Mouse (Mus musculus) left cerebral cortex, adult 18-20 months (tissue): Measurements from ENCODE around the gene Bin2. TPM values are rescaled to one million over a fixed set of nuclear protein-coding genes. Genes with fewer than 3 reads are reported as not detected.
A peak's percentile ranks its signal among the peaks of the same experiment; 100 is the strongest.

Experiments
- DNase-seq, 2 experiments: peaks; one replicate each; pipeline ENCODE4 v3.0.0; 2021 to 2022; ENCODE audit warnings: low spot score in 2 of 2, mixed read lengths in 1 of 2
- total RNA-seq, 2 experiments: library from RNA; stranded (reverse); gene quantifications; 2 replicates each; pipeline ENCODE4 v1.2.3; 2021

The Bin2 gene
- total RNA-seq, 2 experiments from 2014 or later, result 5.2 to 5.4 TPM

DNA sequence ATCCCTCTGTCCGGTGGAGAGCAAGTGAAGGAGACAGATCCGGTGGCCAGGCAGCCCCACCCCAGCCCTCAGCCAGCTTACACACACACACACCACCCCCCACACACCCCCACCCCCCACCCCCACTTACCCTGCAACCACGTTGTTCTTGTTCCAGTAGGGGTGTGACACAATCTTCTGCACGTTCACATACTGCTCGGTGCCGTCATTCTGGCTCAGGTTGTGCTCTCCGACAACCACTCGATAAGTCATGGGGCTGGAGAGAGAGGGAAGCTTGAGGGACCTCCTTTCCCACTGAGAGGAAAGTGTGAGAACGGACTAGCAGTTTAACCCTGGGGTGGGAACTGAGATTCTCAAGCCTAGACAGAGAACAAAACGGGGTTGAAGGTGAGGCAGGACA, 15.1 kb upstream of the Bin2 start:
- DNase-seq, result no peak

DNA sequence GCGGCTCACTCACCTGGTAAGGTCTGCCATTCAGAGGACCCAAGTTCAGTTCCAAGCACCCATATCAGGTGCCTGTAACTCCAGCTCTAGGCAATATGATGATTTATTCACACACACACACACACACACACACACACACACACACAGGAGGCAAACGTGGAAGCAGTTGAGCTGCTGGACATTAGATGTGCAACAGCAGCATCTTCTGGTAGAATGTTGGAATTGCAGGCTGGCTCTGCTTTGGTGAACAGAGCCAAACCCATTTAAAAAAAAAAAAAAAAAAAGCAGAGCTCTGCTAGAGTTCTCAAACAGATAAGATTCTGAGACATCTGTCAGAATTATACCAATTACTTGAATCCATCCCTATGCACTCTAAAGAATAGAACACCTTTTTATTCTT, 13.7 kb upstream of the Bin2 start:
- peak; percentile 75 to 82 for DNase-seq

DNA sequence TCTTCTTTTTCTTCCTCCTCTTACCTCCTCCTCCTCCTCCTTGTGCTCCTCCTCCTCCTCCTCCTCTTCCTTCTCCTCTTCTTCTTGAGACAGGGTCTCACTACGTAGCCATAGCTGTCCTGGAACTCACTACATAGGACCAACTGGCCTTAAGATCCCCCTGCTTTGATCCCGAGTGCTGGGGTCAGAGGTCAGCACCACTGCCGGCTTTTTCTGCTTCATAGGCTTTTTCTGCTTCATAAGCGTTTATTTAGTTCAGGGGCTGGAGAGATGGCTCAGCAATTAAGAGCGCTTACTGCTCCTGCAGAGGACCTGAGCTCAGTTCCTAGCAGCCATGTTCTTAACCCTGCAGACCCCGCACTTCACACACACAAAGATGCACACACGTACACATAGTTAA, 12.4 kb upstream of the Bin2 start:
- no peak for DNase-seq

DNA sequence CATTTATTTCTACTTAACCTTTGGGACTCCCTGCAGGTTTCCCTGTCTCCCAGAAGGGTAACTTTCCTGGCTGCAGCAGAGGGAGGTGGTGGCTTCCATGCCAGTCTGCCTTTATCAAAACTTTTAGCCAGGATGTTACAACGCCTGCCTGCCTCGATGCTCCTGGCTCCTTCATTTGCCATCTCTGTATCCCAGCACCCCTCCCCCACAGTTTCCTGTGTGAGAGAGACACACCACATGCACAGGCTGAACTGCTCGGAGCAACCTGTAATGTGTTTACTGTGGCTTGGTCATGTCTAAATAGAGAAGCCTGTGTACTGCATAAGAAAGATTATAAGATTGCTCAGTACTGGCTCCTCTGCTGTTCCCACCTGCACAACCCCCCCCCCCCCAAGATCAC, 11.0 kb upstream of the Bin2 start:
- DNase-seq, result no peak

DNA sequence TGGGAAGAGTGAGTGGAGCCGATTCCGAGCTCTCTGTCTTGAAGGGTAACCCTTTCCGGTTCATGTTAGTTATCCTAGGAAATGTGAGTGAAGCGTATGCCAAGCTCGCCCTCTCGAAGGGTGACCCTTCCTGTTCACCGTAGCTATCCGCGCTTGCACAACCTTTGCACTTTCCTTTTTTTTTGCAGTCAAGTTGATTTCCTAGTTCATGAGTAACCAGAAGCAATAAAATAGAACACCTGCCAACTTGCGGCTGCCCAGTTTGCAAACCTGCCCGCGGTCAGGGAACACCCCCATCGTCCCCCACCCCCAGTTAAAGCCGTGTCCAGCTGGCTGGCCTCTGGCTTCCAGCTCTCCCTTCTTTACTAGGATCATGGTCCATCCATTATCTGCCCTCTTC, 9.7 kb upstream of the Bin2 start:
- DNase-seq, result no peak

DNA sequence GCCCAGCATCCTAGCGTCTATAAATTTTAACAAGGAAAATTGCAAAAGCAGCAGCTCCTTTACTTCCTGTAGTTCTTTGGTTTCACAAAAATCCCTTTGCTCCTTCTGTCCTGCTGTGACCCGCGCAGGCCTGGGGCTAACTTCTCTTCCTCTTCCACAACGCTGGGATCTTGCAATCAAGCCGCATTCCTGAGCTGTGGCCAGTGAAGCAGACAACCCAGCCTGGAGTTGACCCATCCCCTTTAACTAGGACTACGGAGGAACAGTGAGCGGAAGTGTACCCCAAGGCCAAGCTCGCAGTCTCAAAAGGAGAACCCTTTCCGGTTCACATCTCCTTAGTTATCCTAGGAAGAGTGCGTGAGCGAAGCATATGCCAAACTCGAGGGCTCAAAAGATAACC, 9.2 kb upstream of the Bin2 start:
- no peak for DNase-seq

DNA sequence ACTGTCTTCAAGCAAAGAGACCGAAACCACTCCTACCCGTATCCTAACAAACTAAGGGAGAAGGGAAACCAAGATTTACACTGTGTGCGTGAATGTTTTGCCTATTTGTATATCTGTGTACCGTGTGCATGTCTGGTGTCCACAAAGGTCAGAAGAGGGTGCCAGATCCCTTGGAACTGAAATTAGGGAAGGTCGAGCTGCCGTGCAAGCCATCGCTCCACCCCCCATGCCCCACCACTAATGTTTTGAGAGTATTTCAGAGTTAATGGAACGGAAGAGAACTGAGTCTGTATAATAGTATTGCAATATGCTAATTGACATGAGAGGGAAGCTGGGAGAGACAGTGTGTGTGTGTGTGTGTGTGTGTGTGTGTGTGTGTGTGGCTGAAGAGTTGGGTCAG, 8.3 kb upstream of the Bin2 start:
- DNase-seq, result no peak

DNA sequence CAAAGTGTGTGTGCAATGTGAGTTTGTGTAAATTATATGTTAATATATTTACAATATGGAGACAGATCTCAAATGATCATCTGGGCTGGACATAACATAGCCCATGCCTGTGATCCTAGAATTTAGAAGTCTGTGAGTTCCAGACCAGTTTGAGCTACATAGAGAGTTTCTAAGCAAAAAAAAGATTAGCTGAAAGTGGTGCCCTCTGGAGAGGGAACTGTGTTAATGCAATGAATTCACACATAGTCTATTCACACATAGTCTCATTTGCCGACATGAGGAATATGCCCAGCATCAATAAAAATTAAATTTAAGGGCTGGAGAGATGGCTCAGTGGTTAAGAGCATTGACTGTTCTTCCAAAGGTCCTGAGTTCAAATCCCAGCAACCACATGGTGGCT, 7.2 kb upstream of the Bin2 start:
- DNase-seq, result no peak

DNA sequence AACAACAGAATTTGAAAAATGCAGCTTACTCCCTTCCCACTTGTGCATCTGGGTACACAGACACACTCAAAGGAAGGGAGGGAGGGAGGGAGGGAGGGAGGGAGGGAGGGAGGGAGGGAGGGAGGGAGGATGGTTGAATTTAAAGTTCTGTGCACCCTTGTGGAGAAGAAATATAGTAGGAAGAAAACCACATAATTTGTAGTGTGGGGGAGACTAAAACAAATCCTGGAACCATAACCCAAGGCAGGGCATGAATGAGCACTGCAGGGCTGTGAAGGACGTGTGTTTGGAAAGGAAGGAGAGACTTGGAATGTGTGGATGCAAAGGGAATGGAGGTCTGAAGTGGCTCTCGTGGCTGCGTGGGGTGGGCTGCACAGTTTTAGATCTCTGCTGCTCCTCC, 6.1 kb upstream of the Bin2 start:
- no peak for DNase-seq

DNA sequence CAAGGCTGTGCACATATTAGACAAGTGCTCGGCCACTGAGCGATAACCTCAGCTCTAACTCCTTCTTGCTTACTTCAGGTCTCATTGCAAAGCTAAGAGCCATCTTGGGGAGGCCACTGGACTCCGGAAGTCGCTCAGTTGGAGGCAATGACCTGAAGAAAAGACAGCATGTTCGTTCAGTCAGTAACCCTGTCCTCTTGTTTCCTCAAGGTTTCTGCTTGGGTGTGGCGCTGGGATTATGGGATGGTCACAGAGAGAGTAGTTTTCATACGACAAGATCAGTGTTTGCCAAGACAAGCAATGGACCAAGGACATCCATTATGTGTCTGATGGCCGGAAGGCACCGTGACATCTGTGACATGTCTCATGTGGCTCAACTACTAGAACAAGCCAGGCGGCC, 5.2 kb upstream of the Bin2 start:
- DNase-seq, result no peak

DNA sequence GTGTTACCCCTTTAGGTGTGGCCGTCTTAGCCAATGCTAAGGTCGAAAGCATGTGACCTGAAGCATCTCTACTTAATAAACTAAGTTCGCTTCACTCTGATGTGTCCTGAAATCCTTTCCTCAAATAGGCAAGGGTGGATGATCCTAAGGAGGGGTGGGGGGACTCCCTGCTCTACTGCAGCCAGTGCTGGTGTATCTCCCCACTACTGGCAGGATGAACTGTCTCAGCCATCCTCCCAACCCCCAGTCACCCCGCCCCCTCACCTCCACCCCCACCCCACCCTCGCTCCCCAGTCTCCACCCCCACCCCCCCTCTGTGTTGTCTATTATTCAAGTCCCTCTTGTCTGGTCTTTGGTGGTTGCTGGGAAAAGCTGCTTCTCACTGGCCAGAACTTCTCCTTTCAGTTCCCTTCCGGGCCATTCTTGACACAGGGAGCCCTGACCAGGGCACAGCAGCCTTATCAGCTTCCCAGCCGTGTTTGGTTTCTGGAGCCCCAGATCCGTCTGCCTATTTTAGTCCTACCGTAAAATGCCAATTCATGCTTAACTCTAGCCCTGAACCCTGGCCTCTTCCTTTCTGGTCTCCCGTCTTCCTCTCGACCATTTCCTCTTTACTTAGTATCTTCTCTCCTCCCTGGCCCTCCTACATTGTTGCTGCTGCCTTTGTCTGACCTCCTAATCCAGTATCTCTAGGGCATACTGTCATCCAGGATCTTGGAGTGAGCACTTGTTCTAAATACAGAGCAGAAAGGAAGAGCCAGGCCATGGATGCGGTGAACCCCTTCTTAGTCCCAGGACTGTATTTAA, 4.4 kb upstream of the Bin2 start:
- no peak for DNase-seq

DNA sequence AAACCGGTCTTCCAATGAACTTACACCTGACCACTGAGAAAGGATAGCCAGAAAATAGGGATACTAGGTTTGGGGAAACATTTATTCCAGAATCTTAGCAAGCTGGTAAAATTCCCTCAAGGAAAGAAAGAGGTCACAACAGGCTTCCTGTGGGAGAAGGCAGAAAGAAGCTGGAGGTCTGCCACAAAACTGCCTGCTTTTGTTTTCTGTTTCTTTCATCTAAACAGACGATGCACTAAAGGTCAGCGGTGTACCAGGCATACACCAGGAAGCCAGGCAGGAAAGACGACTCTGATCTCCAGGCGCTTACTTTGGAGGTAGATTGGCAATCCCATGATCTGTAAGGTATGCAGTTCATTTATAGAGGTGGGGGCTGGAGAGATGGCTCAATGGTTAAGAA, 1.5 kb upstream of the Bin2 start:
- no peak for DNase-seq

DNA sequence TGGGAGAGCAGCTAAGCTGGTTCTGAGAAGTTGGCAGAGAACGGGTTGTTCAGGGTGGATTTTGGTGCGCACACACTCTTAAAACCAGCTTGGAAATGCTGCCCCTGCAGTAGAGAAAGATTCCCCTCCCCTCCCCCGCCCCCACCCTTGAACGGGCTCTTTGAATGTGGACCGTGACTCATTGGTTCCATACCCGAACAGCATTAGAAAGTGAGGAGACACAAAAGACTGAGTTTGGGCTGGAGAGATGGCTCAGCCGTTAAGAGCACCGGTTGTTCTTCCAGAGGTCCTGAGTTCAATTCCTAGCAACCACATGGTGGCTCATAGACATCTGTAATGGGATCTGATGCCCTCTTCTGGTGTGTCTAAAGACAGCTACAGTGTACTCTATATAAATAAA, 651 bp upstream of the Bin2 start:
- no peak for DNase-seq

DNA sequence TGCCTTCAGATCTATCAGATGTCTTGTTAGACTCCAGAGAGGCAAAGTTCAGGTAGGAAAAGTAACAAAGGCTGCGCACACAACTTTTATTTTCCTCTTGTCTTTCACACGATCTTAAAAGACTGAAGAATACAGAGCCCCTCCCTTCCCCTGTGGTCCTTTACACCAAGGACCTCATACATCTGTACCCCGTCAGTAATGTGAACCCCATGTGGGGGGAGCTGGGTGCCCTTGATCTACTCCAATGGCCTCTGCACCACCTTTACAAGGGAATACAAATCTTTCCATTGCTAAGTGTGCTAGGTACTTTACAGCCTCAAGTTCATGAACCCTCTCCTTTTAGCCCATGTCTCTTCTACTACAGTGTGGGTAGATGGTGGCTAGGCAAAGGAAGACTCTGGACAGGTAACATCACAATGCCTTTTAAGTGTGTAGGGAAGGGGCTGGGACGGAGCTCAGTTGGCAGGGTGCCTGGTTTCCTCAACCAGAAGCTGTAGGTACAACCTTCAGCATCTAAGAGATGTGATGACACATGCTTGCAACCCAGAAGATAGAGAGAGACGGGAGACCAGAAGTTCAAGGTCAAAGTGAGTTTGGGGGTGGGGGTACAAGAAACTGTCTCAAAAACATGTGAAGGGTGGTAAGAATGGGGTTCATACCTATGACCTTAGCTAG, 1.3 kb downstream of the Bin2 start:
- no peak for DNase-seq

DNA sequence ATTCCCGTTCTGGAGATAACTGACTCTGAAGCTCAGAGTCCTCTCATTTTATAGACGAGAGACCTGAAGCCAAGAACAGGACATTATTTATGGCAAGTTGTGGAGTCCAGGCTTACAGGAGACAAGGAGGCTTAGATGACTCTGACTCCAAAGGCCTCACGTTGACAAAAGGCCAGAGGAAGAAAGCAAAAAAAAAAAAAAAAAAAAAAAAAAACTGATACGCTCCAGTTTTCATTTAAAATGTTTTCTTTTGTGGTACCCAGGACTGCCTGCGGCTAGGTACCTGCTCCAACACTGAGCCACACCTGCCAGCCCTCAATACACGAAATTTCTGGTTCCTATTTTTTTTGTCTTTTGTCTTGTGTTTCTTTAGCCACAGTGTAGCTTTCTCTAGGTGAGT, 1.9 kb downstream of the Bin2 start:
- DNase-seq, result no peak

DNA sequence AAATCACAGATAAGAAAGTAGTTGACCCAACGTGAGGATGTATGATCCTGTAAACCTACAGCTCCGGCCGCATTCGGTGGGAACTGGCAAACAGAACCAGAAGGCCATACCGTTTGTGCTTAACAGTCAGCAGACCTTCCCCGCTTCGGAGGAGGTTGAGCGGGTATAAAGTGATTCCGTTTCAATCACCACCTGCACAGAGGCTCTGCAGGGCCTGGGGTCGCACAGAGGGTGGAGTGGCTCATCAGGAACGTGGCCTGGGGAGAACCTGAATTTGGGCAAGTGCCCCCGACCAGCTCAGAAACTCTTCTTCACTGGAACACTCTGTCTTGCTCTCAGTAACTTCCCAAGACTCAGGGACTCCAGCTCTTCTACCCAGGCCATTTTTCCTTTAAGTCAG, 2.5 kb downstream of the Bin2 start:
- no peak for DNase-seq

DNA sequence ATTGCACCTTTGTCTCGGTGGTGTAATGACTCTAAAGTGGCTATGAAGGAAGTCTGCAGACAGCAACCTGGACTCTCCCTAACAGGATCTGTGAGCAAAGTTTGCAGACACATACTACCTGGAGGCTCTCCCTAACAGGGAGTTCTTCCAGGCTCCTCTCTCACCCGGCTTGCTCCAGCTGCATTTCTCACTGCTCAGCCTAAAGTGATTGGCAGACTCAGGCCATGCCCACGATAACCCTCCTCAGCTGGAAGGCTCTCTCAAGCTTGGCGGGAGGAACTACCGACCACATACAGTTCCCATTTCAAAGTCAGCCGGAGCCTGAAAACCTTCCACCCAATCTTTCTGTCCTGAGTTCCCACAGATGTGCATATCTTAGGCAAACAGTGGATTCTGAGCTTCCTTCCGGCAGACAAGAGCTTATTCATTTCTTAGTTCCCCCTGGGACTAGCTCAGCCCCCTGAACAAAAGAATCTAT, 3.1 kb downstream of the Bin2 start:
- DNase-seq, result no peak

DNA sequence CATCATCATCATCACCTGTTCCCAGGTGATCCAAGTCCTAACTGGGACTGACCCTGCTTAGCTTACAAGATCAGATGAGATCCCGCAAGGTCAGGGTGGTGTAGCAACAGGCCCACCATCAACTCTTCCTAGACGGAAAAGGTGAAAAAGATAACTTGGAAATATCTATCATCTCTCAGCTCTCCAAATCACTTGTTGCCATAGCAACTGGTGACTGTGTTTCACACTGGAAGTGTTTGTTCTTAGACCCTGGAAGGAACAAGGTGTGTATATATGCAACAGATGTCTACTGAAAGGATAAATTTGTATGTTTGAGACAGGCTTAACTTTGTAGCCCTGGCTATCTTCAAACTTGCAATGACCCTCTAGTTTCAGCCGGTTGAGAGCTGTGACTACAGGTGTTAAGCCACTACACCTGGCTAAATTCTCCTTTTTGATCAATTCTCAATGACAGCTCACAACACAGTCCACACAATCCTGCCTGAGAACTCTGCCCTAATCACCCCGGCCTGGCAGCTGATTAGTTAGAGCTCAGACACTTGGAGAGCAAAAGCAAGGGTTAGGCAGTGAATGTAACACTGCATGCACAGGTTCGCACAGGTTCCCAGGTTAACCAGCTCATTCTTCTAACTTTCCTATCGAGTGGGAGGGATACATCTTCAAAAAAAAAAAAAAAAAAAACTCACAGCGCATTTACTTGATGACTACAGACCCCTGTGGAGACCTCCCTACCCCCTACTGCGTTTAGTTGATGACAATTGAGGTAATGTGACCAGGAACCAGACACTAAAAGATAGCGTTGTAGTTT, 3.7 kb downstream of the Bin2 start:
- DNase-seq, result no peak

DNA sequence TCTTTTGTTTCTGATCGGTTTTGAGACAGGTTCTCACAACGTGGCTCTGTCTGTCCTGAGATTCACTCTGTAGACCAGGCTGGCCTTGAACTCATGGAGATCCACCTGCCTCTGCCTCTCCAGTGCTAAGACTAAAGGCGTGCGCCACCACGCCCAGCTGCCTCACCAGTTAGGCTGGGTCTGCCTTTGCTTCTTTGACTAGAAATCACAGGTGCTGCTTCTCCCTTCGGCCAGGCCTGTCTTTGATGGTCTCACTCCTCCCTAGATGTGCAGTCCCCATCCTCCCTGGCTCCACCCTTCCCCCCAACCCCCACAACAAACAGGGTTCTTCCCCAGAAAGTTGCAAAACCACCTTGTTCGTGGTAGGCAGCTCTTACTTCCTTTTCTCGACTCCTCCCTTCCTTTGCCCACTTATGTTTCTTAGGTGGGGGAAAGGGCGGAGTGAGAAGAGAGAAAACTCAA, 4.5 kb downstream of the Bin2 start:
- no peak for DNase-seq

DNA sequence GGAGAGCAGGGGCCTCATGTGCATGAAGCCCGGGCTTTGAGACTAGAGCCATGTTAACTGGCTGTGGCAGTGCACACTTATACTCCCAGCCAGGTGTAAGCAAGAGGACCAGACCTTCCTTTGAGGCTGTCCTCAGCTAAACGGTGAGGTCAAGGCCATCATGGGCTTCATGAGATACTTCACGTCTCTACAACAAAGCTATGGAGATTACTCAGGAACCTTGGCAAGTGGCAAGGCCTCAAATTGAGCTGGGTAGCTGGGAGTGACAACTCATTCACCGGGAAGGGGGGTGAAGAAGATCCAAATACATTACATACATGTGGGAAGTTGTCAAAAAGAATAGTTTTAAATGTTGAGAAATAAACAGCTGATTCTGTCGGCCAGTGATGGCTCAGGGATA, 8.5 kb downstream of the Bin2 start:
- DNase-seq, result no peak

DNA sequence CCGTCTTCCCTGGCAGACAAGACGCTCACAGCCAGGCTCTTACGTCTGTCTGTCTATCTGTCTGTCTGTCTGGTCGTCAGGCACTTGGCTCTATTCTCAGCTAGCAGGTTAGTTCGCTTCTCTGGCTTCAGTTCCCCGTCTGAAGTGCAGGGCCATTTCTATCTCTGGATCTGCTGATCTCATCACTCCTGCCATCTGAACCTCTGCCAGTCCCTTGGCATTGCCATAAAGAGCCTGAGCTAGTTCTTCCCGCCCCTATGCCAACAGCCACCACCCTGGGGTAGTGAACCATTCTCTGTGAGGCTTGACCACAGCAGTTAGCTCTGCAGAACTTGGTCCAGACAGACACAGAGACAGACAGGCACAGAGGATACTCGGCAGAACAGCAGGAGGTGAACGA, 9.0 kb downstream of the Bin2 start:
- DNase-seq, result no peak

DNA sequence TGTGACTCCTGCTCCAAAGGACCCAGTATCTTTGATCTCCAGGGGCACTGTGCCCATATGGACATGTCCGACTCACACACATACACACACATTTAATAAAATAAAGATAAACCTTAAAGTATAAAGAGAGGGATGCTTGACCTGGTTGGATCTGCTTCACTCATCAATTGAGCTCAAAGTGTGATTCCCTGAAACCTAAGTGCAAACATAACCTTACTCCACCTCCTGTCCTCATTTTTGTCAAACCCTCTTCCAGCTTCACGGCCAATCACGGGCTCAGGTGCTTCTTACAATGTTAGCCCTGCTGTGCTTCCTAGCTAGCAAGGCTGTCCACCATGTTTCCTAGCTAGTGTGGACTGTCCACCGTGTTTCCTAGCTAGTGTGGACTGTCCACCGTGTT, 14.2 kb downstream of the Bin2 start:
- DNase-seq, result no peak
